Mouse (Mus musculus) frontal cortex, postnatal 14 days (tissue): Measurements from ENCODE around the gene Pcsk4.
A peak's percentile ranks its signal among the peaks of the same experiment; 100 is the strongest.
"Not testable (repeated sequence)": the region's sequence is repeated elsewhere in the genome, so short reads cannot be mapped to it uniquely, and the experiment has no call there.

Experiments used
- DNase-seq, 2 experiments: peaks; one replicate each; pipeline ENCODE4 v3.0.0; 2022; ENCODE audit warnings: low spot score in 2 of 2

The Pcsk4 gene

GRCm38 (mm10) chr10:80348244-80348781 is 19.0 kb upstream of the Pcsk4 start, which contains the start of gene Adamtsl5:
Gene Adamtsl5 (minus strand): TSS chr10:80348412.
- no peak for DNase-seq

- no peak for DNase-seq
Observed at GRCm38 (mm10) chr10:80347514-80347967, 18.2 kb upstream of the Pcsk4 start.

GRCm38 (mm10) chr10:80345929-80346328 is 16.6 kb upstream of the Pcsk4 start:
- DNase-seq, result not testable (repeated sequence)

GRCm38 (mm10) chr10:80345122-80345521 is 15.8 kb upstream of the Pcsk4 start:
- DNase-seq, result no peak

- DNase-seq, result no peak
Observed at GRCm38 (mm10) chr10:80344131-80344661, 14.9 kb upstream of the Pcsk4 start.

- DNase-seq, result no peak
Observed at GRCm38 (mm10) chr10:80343425-80343895, 14.2 kb upstream of the Pcsk4 start.

GRCm38 (mm10) chr10:80342749-80343424 is 13.6 kb upstream of the Pcsk4 start:
- DNase-seq, result no peak

GRCm38 (mm10) chr10:80342305-80342748 is 13.0 kb upstream of the Pcsk4 start:
- DNase-seq, result no peak

GRCm38 (mm10) chr10:80341491-80342304 is 12.4 kb upstream of the Pcsk4 start:
- no peak for DNase-seq

- no peak for DNase-seq
Observed at GRCm38 (mm10) chr10:80341026-80341425, 11.7 kb upstream of the Pcsk4 start.

GRCm38 (mm10) chr10:80339941-80340750 is 10.8 kb upstream of the Pcsk4 start:
- DNase-seq, result peak; percentile 65 to 81

- DNase-seq, result no peak
Observed at GRCm38 (mm10) chr10:80336263-80336662, 7.0 kb upstream of the Pcsk4 start.

- no peak for DNase-seq
Observed at GRCm38 (mm10) chr10:80332525-80332989, 3.3 kb upstream of the Pcsk4 start.

GRCm38 (mm10) chr10:80331636-80332524 is 2.6 kb upstream of the Pcsk4 start:
- DNase-seq, result no peak

GRCm38 (mm10) chr10:80330888-80331287 is 1.6 kb upstream of the Pcsk4 start:
- DNase-seq, result no peak

- no peak for DNase-seq
Observed at GRCm38 (mm10) chr10:80330084-80330483, 786 bp upstream of the Pcsk4 start.

- DNase-seq, result no peak
Observed at GRCm38 (mm10) chr10:80325045-80325444, 4.3 kb downstream of the Pcsk4 start.

GRCm38 (mm10) chr10:80324120-80325037 is 4.9 kb downstream of the Pcsk4 start:
- DNase-seq, result no peak
